Mouse (Mus musculus) erythroblast, embryonic 14.5 days (primary cell): Measurements from ENCODE around the gene Agl.

Source experiments
- GATA1 ChIP-seq: IDR thresholded peaks from 2 replicates; pipeline ENCODE4 v1.6.1; 2012; ENCODE audit warnings: low read length, inconsistent platforms, mixed read lengths
- TAL1 ChIP-seq: IDR thresholded peaks from 3 replicates; pipeline ENCODE4 v1.6.1; 2012; ENCODE audit warnings: low read length, inconsistent platforms, mixed read lengths

GRCm38 (mm10) chr3:116846084-116846483 lies 38.1 kb upstream of the Agl start:
- TF ChIP-seq GATA1 (peak; percentile 44; the same call in 1 of the 2 replicates), TAL1 (no peak)
